Comparison of ENCODE assay signal across 12 mouse cellular contexts in the genomic region with DNA sequence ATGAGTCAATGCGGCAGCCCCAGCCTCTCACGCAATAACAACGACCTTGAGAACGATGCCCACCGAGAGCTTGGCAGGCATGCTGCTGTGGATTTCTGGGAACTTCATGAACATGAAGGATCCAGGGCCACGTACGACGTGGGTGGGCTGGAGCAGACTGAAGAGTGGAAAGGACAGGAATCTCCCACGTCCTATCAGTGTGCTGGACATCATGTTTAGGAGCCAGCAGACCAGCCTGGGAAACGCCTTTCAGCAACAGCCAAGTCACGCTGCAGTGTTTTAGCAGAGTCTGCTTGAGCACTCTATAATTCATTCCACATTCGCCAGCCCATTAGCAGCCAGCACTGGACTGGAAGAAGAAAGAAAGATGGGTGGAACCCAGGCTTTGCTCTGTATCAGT. TPM values are rescaled to one million over a fixed set of nuclear protein-coding genes. Genes with fewer than 3 reads are reported as not detected.
DNase-seq lines count a peak whose midpoint lies in the region; ATAC-seq lines count a peak whose summit lies in the region.
"Had no signal": no experiment of that assay in that cellular context is flagged by ENCODE, and none has a peak within 500 bp of the region (broad histone marks: within the 10 kb centered on the region; RNA-seq: fewer than 3 reads in every experiment).

No protein-coding gene starts in this region.

- H3K9me3 ChIP-seq in embryonic facial prominence, embryonic 11.5 days (replicated peaks; ENCODE audit: control insufficient read depth, low read length), result peaks cover 2% of the 10 kb centered on the region; the same call in 1 of the 2 replicates
- H3K9me3 ChIP-seq: forebrain, embryonic 15.5 days had no signal

- no peaks in the 10 kb centered on the region; the same call in 1 of the 2 replicates for H3K36me3 ChIP-seq in embryonic facial prominence, embryonic 11.5 days (replicated peaks; ENCODE audit: control insufficient read depth, insufficient read depth, low read depth, low read length)
- H3K36me3 ChIP-seq: forebrain, embryonic 15.5 days; G1E; neural tube, embryonic 13.5 days had no signal

- H3K27me3 ChIP-seq in embryonic facial prominence, embryonic 11.5 days (ENCODE audit: control insufficient read depth, insufficient read depth, low read length), result no peaks in the 10 kb centered on the region
- H3K27me3 ChIP-seq: forebrain, embryonic 15.5 days; neural tube, embryonic 13.5 days had no signal

- peak; percentile 71 to 76 for DNase-seq in adrenal gland, adult (ENCODE audit: inconsistent age in 2 of 2, low spot score in 1 of 2)
- DNase-seq in adrenal gland, postnatal 4 days (ENCODE audit: low spot score in 2 of 2), result no peak
- peak; percentile 23 for DNase-seq in left cerebral cortex, postnatal 4 days
- DNase-seq in left cerebral cortex, adult 18-20 months (ENCODE audit: low spot score in 2 of 2), result no peak
- peak; percentile 57 for DNase-seq in embryonic facial prominence, embryonic 11.5 days (ENCODE audit: low spot score)
- DNase-seq in heart, postnatal 25 days (ENCODE audit: low spot score), result peak; percentile 35
- no peak for DNase-seq in layer of hippocampus, adult 8-10 months (ENCODE audit: low spot score in 2 of 2)
- DNase-seq in thymus, adult 18-20 months, result no peak
- DNase-seq: kidney, postnatal 10 days had no signal

- no peak overlapping the region for H3K4me3 ChIP-seq in embryonic facial prominence, embryonic 11.5 days (ENCODE audit: low read depth, low read length)
- H3K4me3 ChIP-seq: forebrain, embryonic 15.5 days; neural tube, embryonic 13.5 days had no signal

- no peak overlapping the region for H3K4me2 ChIP-seq in embryonic facial prominence, embryonic 11.5 days (ENCODE audit: low read depth, low read length)
- H3K4me2 ChIP-seq: forebrain, embryonic 15.5 days; neural tube, embryonic 13.5 days had no signal

- no peak overlapping the region; the same call in 1 of the 2 replicates for H3K27ac ChIP-seq in embryonic facial prominence, embryonic 11.5 days (replicated peaks; ENCODE audit: low read depth, low read length)
- H3K27ac ChIP-seq: forebrain, embryonic 15.5 days; neural tube, embryonic 13.5 days had no signal

- 80% methylated on average over 12 of the region's 12 CpGs for WGBS in embryonic facial prominence, embryonic 11.5 days

- ATAC-seq in embryonic facial prominence, embryonic 11.5 days (replicated peaks; ENCODE audit: insufficient number of reproducible peaks, low FRiP score, low TSS enrichment, low read depth), result no peak
- ATAC-seq: forebrain, embryonic 15.5 days had no signal

- no peak overlapping the region for H3K9ac ChIP-seq in embryonic facial prominence, embryonic 11.5 days (replicated peaks; ENCODE audit: low read length)
- H3K9ac ChIP-seq: forebrain, embryonic 15.5 days; neural tube, embryonic 13.5 days had no signal

- H3K4me1 ChIP-seq in embryonic facial prominence, embryonic 11.5 days (ENCODE audit: control insufficient read depth, insufficient read depth, low read length), result peaks cover 3% of the 10 kb centered on the region; the same call in 1 of the 2 replicates
- H3K4me1 ChIP-seq: forebrain, embryonic 15.5 days; neural tube, embryonic 13.5 days had no signal

- intact Hi-C loops in left cerebral cortex, postnatal 4 days (cut with DNase I), result no loop called here
- intact Hi-C loops in heart, postnatal 25 days (cut with DNase I), result no loop called here

RNA-seq across cellular contexts. Expression of a gene that starts 10.4 kb away (rescaled TPM):
- total RNA-seq in adrenal gland, postnatal 4 days (2021), result 1 to 10 TPM; 9.5 TPM
- 10 to 100 TPM in 1 of 2 experiments, 1 to 10 TPM in 1; 6.6 to 10.2 TPM for total RNA-seq in left cerebral cortex, postnatal 4 days (2021)
- 1 to 10 TPM; 4.6 to 6.3 TPM for total RNA-seq in left cerebral cortex, adult 18-20 months (2021)
- polyA plus RNA-seq in embryonic facial prominence, embryonic 11.5 days (2014; fragmentation: Nextera tagmentation; extraction: Ambion mirVana), result 14.3 TPM in 2 replicates
- 1 to 10 TPM; 1.1 to 2.3 TPM for total RNA-seq in heart, postnatal 25 days (2021)
- 1 to 10 TPM; 1.1 to 2.1 (median 1.9) TPM for total RNA-seq in layer of hippocampus, adult 8-10 months (2022)
- polyA plus RNA-seq: G1E had no signal

Comparison
In these comparisons a context has a peak if more than half of its experiments do, and no peak if none do; other contexts are left out.
1. DNase-seq: peak in adrenal gland, adult (2 of 2), left cerebral cortex, postnatal 4 days (single experiment), embryonic facial prominence, embryonic 11.5 days (single experiment) and heart, postnatal 25 days (single experiment); none in adrenal gland, postnatal 4 days (0 of 2), left cerebral cortex, adult 18-20 months (0 of 2), layer of hippocampus, adult 8-10 months (0 of 2) and thymus, adult 18-20 months (0 of 2).